Comparison of ENCODE assay signal across 25 mouse cellular contexts in the genomic region with DNA sequence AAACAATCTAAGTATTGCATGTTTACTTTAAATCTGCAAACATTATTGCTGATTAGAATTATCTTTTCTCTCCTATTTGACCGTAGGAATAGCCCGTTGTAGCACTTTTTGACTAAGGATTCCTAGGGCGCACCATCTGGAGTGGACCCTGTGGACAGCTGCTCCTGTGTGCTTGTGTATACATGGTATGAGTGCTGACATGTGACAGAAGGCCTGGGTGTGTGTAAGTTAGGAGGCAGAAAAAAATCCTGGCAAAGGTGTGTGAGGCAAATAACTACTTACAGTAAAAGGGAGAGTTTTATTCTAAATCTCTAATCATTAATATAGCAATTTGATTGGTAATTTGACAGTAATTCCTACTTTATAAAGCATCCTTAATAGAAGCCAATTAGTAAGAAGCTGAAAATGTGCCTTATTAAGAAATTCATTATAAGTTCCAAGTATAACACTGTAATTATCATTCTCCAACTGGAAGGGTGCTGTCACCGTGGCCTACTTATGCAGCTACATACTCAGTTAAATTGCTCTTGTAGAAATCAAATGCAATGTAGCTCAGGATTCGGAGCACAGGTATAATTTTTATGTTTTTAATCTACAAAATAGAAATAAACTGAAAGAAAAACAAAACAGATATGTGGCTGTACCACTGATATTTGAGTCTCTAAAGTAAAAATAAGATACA.
DNase-seq lines count a peak whose midpoint lies in the region; ATAC-seq and TF ChIP-seq lines count a peak whose summit lies in the region.
"Had no signal": no experiment of that assay in that cellular context is flagged by ENCODE, and none has a peak within 500 bp of the region (broad histone marks: within the 10 kb centered on the region; RNA-seq: fewer than 3 reads in every experiment).

No protein-coding gene starts in this region.

- H3K4me1 ChIP-seq in forebrain, embryonic 13.5 days = no peaks in the 10 kb centered on the region
- H3K4me1 ChIP-seq in forebrain, embryonic 12.5 days = no peaks in the 10 kb centered on the region
- no peaks in the 10 kb centered on the region for H3K4me1 ChIP-seq in midbrain, postnatal 0 days (ENCODE audit: insufficient read depth, low read length)
- H3K4me1 ChIP-seq in midbrain, embryonic 10.5 days = no peaks in the 10 kb centered on the region
- H3K4me1 ChIP-seq in forebrain, postnatal 0 days (ENCODE audit: insufficient read depth) = no peaks in the 10 kb centered on the region
- H3K4me1 ChIP-seq: heart, embryonic 10.5 days; limb, embryonic 12.5 days; midbrain, embryonic 13.5 days had no signal

- peak; percentile 87 for ATAC-seq in forebrain, embryonic 13.5 days
- ATAC-seq in forebrain, embryonic 12.5 days (ENCODE audit: low FRiP score) = no peak; the same call in 1 of the 2 replicates
- no peak for ATAC-seq in midbrain, postnatal 0 days (ENCODE audit: low FRiP score)
- peak; percentile 79 for ATAC-seq in forebrain, postnatal 0 days
- ATAC-seq: activated CD4-positive, CD25-positive, alpha-beta regulatory T cell, adult 4 months; midbrain, embryonic 13.5 days had no signal

- no peaks in the 10 kb centered on the region for H3K36me3 ChIP-seq in forebrain, embryonic 13.5 days (ENCODE audit: poor library complexity, severe bottlenecking)
- H3K36me3 ChIP-seq in forebrain, embryonic 12.5 days (replicated peaks) = no peaks in the 10 kb centered on the region
- H3K36me3 ChIP-seq in midbrain, postnatal 0 days (ENCODE audit: insufficient read depth, low read length) = peaks cover 12% of the 10 kb centered on the region; the same call in 1 of the 2 replicates
- no peaks in the 10 kb centered on the region for H3K36me3 ChIP-seq in midbrain, embryonic 10.5 days
- H3K36me3 ChIP-seq in forebrain, postnatal 0 days (ENCODE audit: insufficient read depth) = no peaks in the 10 kb centered on the region
- H3K36me3 ChIP-seq: heart, embryonic 10.5 days; limb, embryonic 12.5 days; midbrain, embryonic 13.5 days had no signal

- H3K27ac ChIP-seq in forebrain, embryonic 13.5 days = no peak overlapping the region
- H3K27ac ChIP-seq in forebrain, embryonic 12.5 days = no peak overlapping the region
- H3K27ac ChIP-seq in midbrain, postnatal 0 days (ENCODE audit: low read depth, low read length) = no peak overlapping the region
- no peak overlapping the region for H3K27ac ChIP-seq in midbrain, embryonic 10.5 days (replicated peaks)
- no peak overlapping the region for H3K27ac ChIP-seq in forebrain, postnatal 0 days (ENCODE audit: low read depth, low read length)
- H3K27ac ChIP-seq: heart, embryonic 10.5 days; left cerebral cortex, adult 2 months; limb, embryonic 12.5 days; midbrain, embryonic 13.5 days had no signal

- no peak for TF ChIP-seq CTCF in midbrain, postnatal 0 days (IDR thresholded peaks at IDR 0.05)
- no peak for TF ChIP-seq CTCF in forebrain, postnatal 0 days (IDR thresholded peaks at IDR 0.05; ENCODE audit: low read depth)

- WGBS in forebrain, embryonic 13.5 days = 75% methylated on average over 5 of the region's 5 CpGs
- WGBS in forebrain, embryonic 12.5 days = 83% methylated on average over 5 of the region's 5 CpGs
- WGBS in midbrain, postnatal 0 days = 89% methylated on average over 5 of the region's 5 CpGs
- 90% methylated on average over 5 of the region's 5 CpGs for WGBS in midbrain, embryonic 10.5 days
- WGBS in forebrain, postnatal 0 days = 57% methylated on average over 5 of the region's 5 CpGs

- DNase-seq in midbrain, postnatal 0 days (ENCODE audit: low spot score) = peak; percentile 42
- DNase-seq in midbrain, embryonic 10.5 days (ENCODE audit: low spot score) = no peak
- peak; percentile 82 for DNase-seq in cerebellum, adult 9-11 months
- peak; percentile 17 for DNase-seq in forebrain, postnatal 0 days
- no peak for DNase-seq in right cerebral cortex, adult 18-20 months
- DNase-seq in left cerebral cortex, adult 8-10 months (ENCODE audit: low spot score in 2 of 2) = no peak
- DNase-seq: adrenal gland, adult 8-10 months; embryo, embryonic 11 days; gastrocnemius, postnatal 10 days; heart, postnatal 4 days; kidney, adult 11 months; kidney, postnatal 4 days; lung, adult 2 months; lung, postnatal 14 days; right cerebral cortex, postnatal 25 days; spleen, adult 18-20 months; thymus, postnatal 25 days had no signal

- H3K27me3 ChIP-seq in forebrain, embryonic 13.5 days = no peaks in the 10 kb centered on the region
- H3K27me3 ChIP-seq in forebrain, embryonic 12.5 days = no peaks in the 10 kb centered on the region
- H3K27me3 ChIP-seq in midbrain, postnatal 0 days (ENCODE audit: insufficient read depth, low read length) = no peaks in the 10 kb centered on the region
- no peaks in the 10 kb centered on the region for H3K27me3 ChIP-seq in midbrain, embryonic 10.5 days (ENCODE audit: low read depth, poor library complexity, severe bottlenecking)
- no peaks in the 10 kb centered on the region for H3K27me3 ChIP-seq in forebrain, postnatal 0 days (ENCODE audit: insufficient read depth, low read length)
- H3K27me3 ChIP-seq: limb, embryonic 12.5 days; midbrain, embryonic 13.5 days had no signal

- H3K9me3 ChIP-seq in forebrain, embryonic 13.5 days (replicated peaks) = no peaks in the 10 kb centered on the region
- H3K9me3 ChIP-seq in forebrain, embryonic 12.5 days = no peaks in the 10 kb centered on the region
- no peaks in the 10 kb centered on the region for H3K9me3 ChIP-seq in midbrain, postnatal 0 days (ENCODE audit: low read length)
- no peaks in the 10 kb centered on the region for H3K9me3 ChIP-seq in midbrain, embryonic 10.5 days (replicated peaks)
- no peaks in the 10 kb centered on the region for H3K9me3 ChIP-seq in forebrain, postnatal 0 days (ENCODE audit: low read length)
- H3K9me3 ChIP-seq: heart, embryonic 10.5 days; limb, embryonic 12.5 days; midbrain, embryonic 13.5 days had no signal

- no peak overlapping the region for H3K9ac ChIP-seq in forebrain, embryonic 13.5 days
- no peak overlapping the region for H3K9ac ChIP-seq in forebrain, embryonic 12.5 days
- no peak overlapping the region for H3K9ac ChIP-seq in midbrain, postnatal 0 days (replicated peaks; ENCODE audit: low read length, poor library complexity, severe bottlenecking)
- no peak overlapping the region for H3K9ac ChIP-seq in forebrain, postnatal 0 days
- H3K9ac ChIP-seq: limb, embryonic 12.5 days; midbrain, embryonic 13.5 days had no signal

- no peak overlapping the region for H3K4me3 ChIP-seq in forebrain, embryonic 13.5 days
- no peak overlapping the region for H3K4me3 ChIP-seq in forebrain, embryonic 12.5 days (replicated peaks)
- H3K4me3 ChIP-seq in midbrain, postnatal 0 days (ENCODE audit: low read depth, low read length) = no peak overlapping the region
- no peak overlapping the region for H3K4me3 ChIP-seq in midbrain, embryonic 10.5 days
- no peak overlapping the region for H3K4me3 ChIP-seq in forebrain, postnatal 0 days (ENCODE audit: low read depth, low read length)
- H3K4me3 ChIP-seq: heart, embryonic 10.5 days; left cerebral cortex, adult 2 months; limb, embryonic 12.5 days; midbrain, embryonic 13.5 days had no signal

- H3K4me2 ChIP-seq in forebrain, embryonic 13.5 days = no peak overlapping the region
- H3K4me2 ChIP-seq in forebrain, embryonic 12.5 days = no peak overlapping the region
- H3K4me2 ChIP-seq in midbrain, postnatal 0 days (ENCODE audit: low read depth, low read length, poor library complexity, severe bottlenecking) = no peak overlapping the region
- no peak overlapping the region for H3K4me2 ChIP-seq in forebrain, postnatal 0 days (ENCODE audit: low read depth)
- H3K4me2 ChIP-seq: limb, embryonic 12.5 days; liver, embryonic 11.5 days; midbrain, embryonic 13.5 days had no signal

Comparison
In these comparisons a context has a peak if more than half of its experiments do, and no peak if none do; other contexts are left out.
1. ATAC-seq: peak in forebrain, embryonic 13.5 days (single experiment) and forebrain, postnatal 0 days (single experiment); none in forebrain, embryonic 12.5 days (single experiment) and midbrain, postnatal 0 days (single experiment).
2. DNase-seq: peak in midbrain, postnatal 0 days (single experiment), cerebellum, adult 9-11 months (single experiment) and forebrain, postnatal 0 days (single experiment); none in midbrain, embryonic 10.5 days (single experiment), right cerebral cortex, adult 18-20 months (single experiment) and left cerebral cortex, adult 8-10 months (0 of 2).